Mouse (Mus musculus) midbrain, embryonic 12.5 days (tissue): ENCODE measurements at regions not wholly inside any gene's neighbourhood (a gene's known extent, or its start where the extent isn't known, plus 50 kb on each side); places are given as distances from the start of the nearest gene placed in this dataset.
A peak's percentile ranks its signal among the peaks of the same experiment; 100 is the strongest.

Experiments used
- ATAC-seq: fragments of 200-750 bp; cut with Nextera tagmentation; 2 replicates; pipeline ENCODE4 v1.8.0; 2017; ENCODE audit warnings: low read depth, moderate TSS enrichment, moderate library complexity; ENCODE audit not compliant: low FRiP score
- H3K27ac ChIP-seq: fragments of 300-500 bp; sonication (generic); replicated peaks from 2 replicates; pipeline ENCODE4 v1.5.1; 2016; ENCODE audit warnings: mild to moderate bottlenecking
- H3K27me3 ChIP-seq: fragments of 300-500 bp; sonication (generic); 2 replicates; pipeline ENCODE4 v1.6.1; 2016; ENCODE audit warnings: mild to moderate bottlenecking
- H3K36me3 ChIP-seq: fragments of 300-500 bp; sonication (generic); 2 replicates; pipeline ENCODE4 v1.6.1; 2016
- H3K4me1 ChIP-seq: fragments of 300-500 bp; sonication (generic); 2 replicates; pipeline ENCODE4 v1.6.1; 2016
- H3K4me2 ChIP-seq: fragments of 300-500 bp; sonication (generic); replicated peaks from 2 replicates; pipeline ENCODE4 v1.6.1; 2016; ENCODE audit warnings: mild to moderate bottlenecking, moderate library complexity
- H3K4me3 ChIP-seq: fragments of 300-500 bp; sonication (generic); 2 replicates; pipeline ENCODE4 v1.5.1; 2016; ENCODE audit warnings: mild to moderate bottlenecking
- H3K9ac ChIP-seq: fragments of 300-500 bp; sonication (generic); replicated peaks from 2 replicates; pipeline ENCODE4 v1.6.1; 2016; ENCODE audit warnings: mild to moderate bottlenecking, moderate library complexity
- H3K9me3 ChIP-seq: fragments of 300-500 bp; sonication (generic); 2 replicates; pipeline ENCODE4 v1.6.1; 2016; ENCODE audit warnings: mild to moderate bottlenecking
- WGBS: fragments of 180-500 bp; shearing (Covaris S2); methylation state at CpG from one replicate; pipeline ENCODE4 v1.1.7; 2016; 5-methylcytosine and 5-hydroxymethylcytosine counted together

- Histone ChIP-seq H3K4me2 (no peak overlapping the region), H3K9ac (no peak overlapping the region), H3K27me3 (no peaks in the 10 kb centered on the region), H3K27ac (peak overlapping the region; percentile 74), H3K4me3 (no peak overlapping the region), H3K4me1 (peaks cover 8% of the 10 kb centered on the region; the same call in 1 of the 2 replicates), H3K9me3 (no peaks in the 10 kb centered on the region), H3K36me3 (no peaks in the 10 kb centered on the region)
- no peak for ATAC-seq
- WGBS, result 86% methylated on average over 17 of the region's 17 CpGs
Observed at GRCm38 (mm10) chr2:74168307-74168706, 257.2 kb upstream of the Atp5g3 start.

- H3K9ac ChIP-seq, result no peak overlapping the region
- peaks cover 24% of the 10 kb centered on the region for H3K4me1 ChIP-seq
- no peak overlapping the region for H3K4me3 ChIP-seq
- H3K27ac ChIP-seq, result no peak overlapping the region
- H3K36me3 ChIP-seq, result no peaks in the 10 kb centered on the region
- ATAC-seq, result no peak
- 84% methylated on average over 6 of the region's 6 CpGs for WGBS
- no peaks in the 10 kb centered on the region; the same call in 1 of the 2 replicates for H3K27me3 ChIP-seq
- H3K9me3 ChIP-seq, result no peaks in the 10 kb centered on the region
- no peak overlapping the region for H3K4me2 ChIP-seq
Observed at GRCm38 (mm10) chr2:74154062-74154461, 242.9 kb upstream of the Atp5g3 start.

GRCm38 (mm10) chr2:74153247-74153850 lies 242.2 kb upstream of the Atp5g3 start:
- WGBS, result 37% methylated on average over 5 of the region's 5 CpGs
- peak; percentile 50 for ATAC-seq
- H3K9ac ChIP-seq, result 0 out of 2 replicates have a peak overlapping the region, but pooled peaks have one; percentile 2
- no peak overlapping the region for H3K4me3 ChIP-seq
- H3K36me3 ChIP-seq, result no peaks in the 10 kb centered on the region
- peaks cover 24% of the 10 kb centered on the region for H3K4me1 ChIP-seq
- no peaks in the 10 kb centered on the region for H3K9me3 ChIP-seq
- H3K27ac ChIP-seq, result peak overlapping the region; percentile 67
- H3K27me3 ChIP-seq, result no peaks in the 10 kb centered on the region; the same call in 1 of the 2 replicates
- peak overlapping the region; percentile 26 for H3K4me2 ChIP-seq

GRCm38 (mm10) chr2:74152534-74153246 lies 241.6 kb upstream of the Atp5g3 start:
- ATAC-seq, result peak; percentile 92
- peaks cover 24% of the 10 kb centered on the region for H3K4me1 ChIP-seq
- H3K27me3 ChIP-seq, result no peaks in the 10 kb centered on the region; the same call in 1 of the 2 replicates
- no peaks in the 10 kb centered on the region for H3K36me3 ChIP-seq
- no peaks in the 10 kb centered on the region for H3K9me3 ChIP-seq
- peak overlapping the region; percentile 67 for H3K27ac ChIP-seq
- H3K4me2 ChIP-seq, result peak overlapping the region; percentile 26
- 0 out of 2 replicates have a peak overlapping the region, but pooled peaks have one; percentile 2 for H3K9ac ChIP-seq
- no peak overlapping the region for H3K4me3 ChIP-seq
- 25% methylated on average over 8 of the region's 8 CpGs for WGBS

- ATAC-seq, result no peak
- 80% methylated on average over 4 of the region's 4 CpGs for WGBS
- peaks cover 10% of the 10 kb centered on the region; the same call in 1 of the 2 replicates for H3K27me3 ChIP-seq
Observed at GRCm38 (mm10) chr2:74147193-74147592, 236.1 kb upstream of the Atp5g3 start.

GRCm38 (mm10) chr2:74136624-74137003 lies 225.5 kb upstream of the Atp5g3 start:
- Histone ChIP-seq H3K4me1 (peaks cover 35% of the 10 kb centered on the region), H3K9me3 (no peaks in the 10 kb centered on the region), H3K27me3 (peaks cover 14% of the 10 kb centered on the region), H3K9ac (no peak overlapping the region), H3K36me3 (no peaks in the 10 kb centered on the region), H3K27ac (0 out of 2 replicates have a peak overlapping the region, but pooled peaks have one; percentile 26), H3K4me2 (no peak overlapping the region), H3K4me3 (no peak overlapping the region)
- ATAC-seq, result peak; percentile 69
- WGBS, result 24% methylated on average over 9 of the region's 9 CpGs

More at GRCm38 (mm10) chr2:74147193-74147592, 236.1 kb upstream of the Atp5g3 start:
- Histone ChIP-seq H3K4me1 (peaks cover 11% of the 10 kb centered on the region), H3K4me2 (no peak overlapping the region), H3K4me3 (no peak overlapping the region), H3K27ac (no peak overlapping the region), H3K9ac (no peak overlapping the region), H3K9me3 (no peaks in the 10 kb centered on the region), H3K36me3 (no peaks in the 10 kb centered on the region)

- peaks cover 35% of the 10 kb centered on the region for H3K4me1 ChIP-seq
- 0 out of 2 replicates have a peak overlapping the region, but pooled peaks have one; percentile 26 for H3K27ac ChIP-seq
- no peaks in the 10 kb centered on the region for H3K9me3 ChIP-seq
- ATAC-seq, result peak; percentile 42
- H3K4me3 ChIP-seq, result no peak overlapping the region
- no peak overlapping the region for H3K9ac ChIP-seq
- no peak overlapping the region for H3K4me2 ChIP-seq
- H3K36me3 ChIP-seq, result no peaks in the 10 kb centered on the region
- WGBS, result 50% methylated on average over 15 of the region's 15 CpGs
- peaks cover 15% of the 10 kb centered on the region for H3K27me3 ChIP-seq
Observed at GRCm38 (mm10) chr2:74135963-74136623, 225.0 kb upstream of the Atp5g3 start.

- Histone ChIP-seq H3K4me2 (peak overlapping the region; percentile 58), H3K27ac (peak overlapping the region; percentile 70), H3K4me3 (peak overlapping the region; percentile 30), H3K9me3 (no peaks in the 10 kb centered on the region), H3K4me1 (peaks cover 37% of the 10 kb centered on the region), H3K9ac (no peak overlapping the region), H3K36me3 (no peaks in the 10 kb centered on the region), H3K27me3 (peaks cover 22% of the 10 kb centered on the region)
- ATAC-seq, result peak; percentile 71
- 5% methylated on average over 8 of the region's 8 CpGs for WGBS
Observed at GRCm38 (mm10) chr2:74130141-74130588, 219.0 kb upstream of the Atp5g3 start.

GRCm38 (mm10) chr2:74128782-74129538 lies 217.8 kb upstream of the Atp5g3 start:
- peak overlapping the region; percentile 58 for H3K4me2 ChIP-seq
- peaks cover 33% of the 10 kb centered on the region for H3K4me1 ChIP-seq
- peak overlapping the region; percentile 12; the same call in 1 of the 2 replicates for H3K9ac ChIP-seq
- H3K27ac ChIP-seq, result peak overlapping the region; percentile 70
- no peaks in the 10 kb centered on the region for H3K36me3 ChIP-seq
- no peaks in the 10 kb centered on the region for H3K9me3 ChIP-seq
- ATAC-seq, result peak; percentile 79
- WGBS, result under 1% methylated on average over 14 of the region's 14 CpGs
- peaks cover 18% of the 10 kb centered on the region for H3K27me3 ChIP-seq
- H3K4me3 ChIP-seq, result peak overlapping the region; percentile 30

- Histone ChIP-seq H3K4me2 (no peak overlapping the region), H3K27ac (no peak overlapping the region), H3K9ac (no peak overlapping the region), H3K4me3 (no peak overlapping the region), H3K4me1 (peaks cover 39% of the 10 kb centered on the region), H3K27me3 (peaks cover 20% of the 10 kb centered on the region), H3K9me3 (no peaks in the 10 kb centered on the region), H3K36me3 (no peaks in the 10 kb centered on the region)
- no peak for ATAC-seq
- 90% methylated on average over 4 of the region's 4 CpGs for WGBS
Observed at GRCm38 (mm10) chr2:74127136-74127535, 216.0 kb upstream of the Atp5g3 start.

GRCm38 (mm10) chr2:74124252-74124651 lies 213.1 kb upstream of the Atp5g3 start:
- Histone ChIP-seq H3K9me3 (no peaks in the 10 kb centered on the region), H3K36me3 (no peaks in the 10 kb centered on the region), H3K4me2 (no peak overlapping the region), H3K27ac (no peak overlapping the region), H3K9ac (no peak overlapping the region), H3K4me3 (no peak overlapping the region), H3K4me1 (peaks cover 28% of the 10 kb centered on the region), H3K27me3 (peaks cover 16% of the 10 kb centered on the region)
- ATAC-seq, result no peak
- 62% methylated on average over 2 of the region's 2 CpGs for WGBS
